Mouse (Mus musculus): ENCODE results near the gene Ankrd49. TPM values are rescaled to one million over a fixed set of nuclear protein-coding genes. Genes with fewer than 3 reads are reported as not detected.

The Ankrd49 gene
- total RNA-seq (2021), result 10 to 100 TPM; 12.2 to 16.0 TPM
- long read RNA-seq, experiment 1, partial matches to known transcripts, result 3 of 9 reads
- long read RNA-seq, experiment 1, other reads (novel, unspliced or antisense), result 0 of 9 reads
- long read RNA-seq, experiment 2, partial matches to known transcripts, result 0 of 4 reads
- long read RNA-seq, experiment 2, other reads (novel, unspliced or antisense), result 1 of 4 reads

DNA sequence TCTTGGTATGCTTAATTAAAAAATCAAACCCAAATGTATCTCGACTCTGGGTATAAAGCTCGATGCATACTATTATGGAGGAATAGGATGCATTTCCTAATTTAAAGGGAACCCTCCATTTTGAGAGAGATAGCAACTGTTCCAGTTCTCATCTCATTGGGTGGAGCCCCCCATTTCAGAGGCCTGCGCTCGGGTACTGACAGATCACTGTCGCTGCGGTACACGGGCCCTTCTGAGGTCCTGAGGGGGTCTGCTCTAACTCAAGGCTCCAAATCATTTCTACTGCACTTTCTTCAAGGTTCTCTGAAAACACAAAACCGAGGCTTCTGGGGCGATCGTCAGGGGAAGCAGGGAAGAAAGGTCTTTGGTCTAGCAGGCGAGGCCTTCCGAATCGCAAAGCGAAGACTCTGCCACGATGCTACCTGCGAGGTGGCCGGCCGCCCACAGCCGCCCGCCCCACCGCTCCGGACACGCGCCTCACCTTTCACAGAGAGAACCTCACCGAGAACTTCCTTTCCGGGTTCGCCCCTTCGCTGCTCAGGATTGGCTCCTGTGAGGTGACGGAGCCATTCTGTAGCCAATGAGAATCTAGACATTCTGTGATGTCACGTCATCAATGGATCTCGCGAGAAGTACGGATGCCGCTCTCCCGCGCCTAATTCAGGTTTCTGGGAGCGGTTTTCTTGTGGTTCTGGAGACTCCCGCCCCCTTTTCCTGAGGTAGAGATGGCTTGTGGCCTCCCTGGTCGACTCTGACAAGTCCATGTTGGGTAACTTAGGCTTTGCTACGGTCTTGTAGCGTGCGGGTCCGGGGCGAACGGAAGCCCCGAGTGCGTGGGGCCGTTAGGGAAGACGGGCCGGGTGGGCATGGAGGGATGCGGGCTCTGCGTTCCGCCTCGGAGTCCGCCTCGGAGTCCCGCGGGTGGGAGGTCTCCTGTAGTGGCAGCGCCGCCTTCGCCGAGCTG lies at the start of gene Ankrd49, which contains the start of gene Mre11a:
Gene Ankrd49 (minus strand): TSS at position 818 of the 964 bp plus-strand sequence.
Gene Mre11a (plus strand): TSS at position 616 of the 964 bp plus-strand sequence.
- DNase-seq, result peak; percentile 91

- no peak for DNase-seq
These were observed 47.4 kb upstream of the Ankrd49 start for GRCm38 (mm10) chr9:14832046-14832445.

GRCm38 (mm10) chr9:14827875-14828274 lies 43.2 kb upstream of the Ankrd49 start:
- no peak for DNase-seq

DNA sequence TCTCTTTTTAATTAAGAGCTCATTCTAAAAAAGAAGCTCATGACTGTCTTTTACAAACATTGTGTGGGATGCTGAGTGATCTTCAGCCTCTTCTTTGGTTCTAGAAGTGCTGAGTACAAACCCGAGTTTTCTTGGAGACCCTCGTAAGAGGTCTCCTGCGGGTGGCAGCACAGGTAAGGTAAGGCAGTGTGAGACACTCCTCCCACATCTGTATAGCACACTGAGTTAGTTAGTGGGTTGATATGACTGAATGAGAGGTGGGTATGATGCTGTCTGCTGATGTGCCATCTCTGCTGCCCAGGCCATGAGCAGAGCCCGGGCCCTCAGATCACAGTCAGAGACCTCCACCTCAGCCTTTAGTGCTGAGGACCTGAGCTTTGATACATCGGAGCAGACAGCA lies 40.2 kb upstream of the Ankrd49 start:
- no peak for DNase-seq

DNA sequence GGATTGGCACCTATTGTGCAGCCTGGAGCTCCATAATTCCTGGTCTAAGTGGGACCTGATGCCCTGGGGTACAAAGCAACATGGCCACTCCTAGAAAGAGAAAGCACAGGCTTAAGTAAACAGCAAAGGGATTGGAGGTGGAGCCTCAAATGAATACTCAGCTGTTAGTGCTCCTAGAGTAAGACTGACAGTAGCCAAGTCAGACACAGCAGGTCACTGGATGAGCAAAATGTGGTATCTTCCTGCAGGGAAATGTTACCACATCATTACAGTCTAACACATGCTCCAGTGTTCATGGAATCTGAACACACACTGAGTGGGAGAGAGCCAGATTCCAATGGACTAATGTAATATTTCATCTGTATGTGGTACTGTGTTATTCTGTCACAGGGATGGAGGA lies 36.7 kb upstream of the Ankrd49 start:
- DNase-seq, result no peak

GRCm38 (mm10) chr9:14810111-14810510 lies 25.5 kb upstream of the Ankrd49 start:
- DNase-seq, result no peak

- DNase-seq, result no peak
These were observed 22.1 kb upstream of the Ankrd49 start for GRCm38 (mm10) chr9:14806786-14807185.

- DNase-seq, result peak in 1 of 2 experiments; percentile 35
These were observed 21.1 kb upstream of the Ankrd49 start for GRCm38 (mm10) chr9:14805714-14806113.

DNA sequence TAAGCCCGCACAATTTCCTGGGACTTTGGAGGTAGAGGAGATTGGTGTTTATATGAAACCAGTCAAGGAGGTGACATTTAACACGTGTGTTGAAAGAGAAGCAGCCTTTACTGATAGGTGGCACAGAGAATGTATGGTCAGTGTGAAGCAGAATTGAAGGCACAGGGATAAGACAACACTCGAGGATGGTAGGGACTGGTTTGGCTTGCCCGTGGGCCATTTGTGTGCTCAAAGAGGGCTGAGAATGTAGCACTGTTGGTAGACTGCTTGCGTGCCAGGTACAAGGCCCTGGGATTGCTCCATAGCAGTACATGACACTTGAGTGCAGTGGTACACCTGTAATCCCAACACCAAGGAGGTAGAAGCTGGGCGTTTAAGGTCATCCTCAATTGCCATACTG lies 2.7 kb upstream of the Ankrd49 start:
- DNase-seq, result no peak

DNA sequence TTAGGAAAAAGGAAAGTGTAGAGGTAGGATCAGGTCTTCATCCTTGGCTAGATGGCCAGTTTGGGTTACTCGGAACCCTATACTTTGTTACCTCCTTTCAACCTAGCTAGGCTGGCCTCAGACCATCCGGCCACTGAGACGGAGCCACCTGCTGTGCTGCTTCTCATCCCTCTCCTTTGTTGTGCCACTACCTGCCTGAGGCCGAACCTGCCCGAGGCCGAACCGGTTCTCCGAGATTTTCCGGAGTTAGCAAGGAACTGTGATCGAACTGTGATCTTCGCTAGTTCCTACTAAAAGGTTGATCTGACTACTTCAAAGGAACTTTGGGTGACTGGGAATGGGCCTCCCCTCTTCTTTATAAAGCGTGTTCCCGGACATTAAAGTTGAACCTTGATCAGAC lies 6.3 kb downstream of the Ankrd49 start:
- DNase-seq, result no peak

DNA sequence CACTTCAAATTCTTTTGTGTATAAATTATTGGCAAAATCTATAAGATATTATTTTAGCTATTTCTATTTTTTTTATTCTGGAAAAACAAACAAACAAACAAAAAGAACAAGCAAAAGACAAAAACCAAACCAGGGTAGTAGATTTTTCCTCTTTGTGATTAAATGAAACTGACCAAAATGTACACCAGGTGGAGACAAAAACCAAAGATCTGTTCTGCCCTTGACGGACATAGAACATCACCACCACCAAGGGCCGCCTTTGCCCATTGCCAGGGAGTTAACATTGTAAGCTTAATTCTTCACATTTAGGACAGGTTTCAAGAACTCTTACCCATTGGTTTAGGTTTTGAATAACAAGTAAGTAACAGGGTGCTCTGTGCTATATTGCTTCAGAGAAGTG lies 10.8 kb downstream of the Ankrd49 start:
- no peak for DNase-seq

DNA sequence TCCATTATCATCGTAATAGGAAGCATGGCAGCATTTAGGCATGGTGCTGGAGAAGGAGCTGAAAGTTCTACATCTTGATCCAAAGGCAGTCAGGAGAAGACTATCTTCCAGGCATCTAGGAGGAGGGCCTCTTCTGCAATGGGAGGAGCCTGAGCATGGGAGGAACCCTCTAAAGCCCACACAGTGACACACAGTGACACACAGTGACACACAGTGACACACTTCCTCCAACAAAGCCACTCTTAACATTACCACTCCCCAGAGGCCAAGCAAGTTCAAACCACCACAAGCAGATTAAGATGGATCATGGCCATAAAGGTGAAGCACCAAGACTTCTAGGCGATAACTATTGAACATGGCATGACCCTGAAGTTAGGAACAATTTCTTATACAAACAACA lies 12.6 kb downstream of the Ankrd49 start:
- DNase-seq, result no peak

GRCm38 (mm10) chr9:14770803-14771471 lies 13.7 kb downstream of the Ankrd49 start, which contains the start of gene 1700012B09Rik:
Gene 1700012B09Rik, minus strand, starts transcription at chr9:14771030.
- DNase-seq, result peak in 1 of 2 experiments; percentile 17

GRCm38 (mm10) chr9:14769811-14770210 lies 14.8 kb downstream of the Ankrd49 start:
- DNase-seq, result no peak

GRCm38 (mm10) chr9:14764765-14765164 lies 19.9 kb downstream of the Ankrd49 start:
- peak; percentile 45 to 59 for DNase-seq

- no peak for DNase-seq
These were observed 25.4 kb downstream of the Ankrd49 start for GRCm38 (mm10) chr9:14759261-14759660.

DNA sequence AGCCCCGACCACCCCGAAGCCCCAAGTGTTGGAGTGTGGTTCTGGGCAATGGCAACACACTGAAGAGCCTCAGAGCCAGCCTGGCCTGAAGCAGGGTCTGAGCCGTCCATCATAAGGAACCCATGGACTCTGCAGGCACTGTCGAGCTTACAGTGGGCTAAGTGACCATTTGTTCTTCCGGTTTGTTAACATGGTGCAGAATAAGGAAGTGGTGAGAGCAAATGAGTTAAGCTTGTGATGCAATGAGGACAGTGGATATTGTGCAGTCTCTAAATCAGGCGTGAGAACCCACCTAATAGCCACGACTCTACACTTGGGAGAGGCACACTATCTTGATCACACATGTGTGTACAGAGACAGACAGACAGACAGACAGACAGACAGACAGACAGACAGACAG lies 26.1 kb downstream of the Ankrd49 start:
- no peak for DNase-seq

GRCm38 (mm10) chr9:14754469-14754868 lies 30.2 kb downstream of the Ankrd49 start:
- no peak for DNase-seq

GRCm38 (mm10) chr9:14753947-14754346 lies 30.7 kb downstream of the Ankrd49 start:
- DNase-seq, result no peak

GRCm38 (mm10) chr9:14752001-14752522 lies 32.6 kb downstream of the Ankrd49 start, which contains the start of gene Fut4:
Gene Fut4, minus strand, starts transcription at chr9:14752393.
- peak; percentile 67 to 80 for DNase-seq

- peak; percentile 25 to 44 for DNase-seq
These were observed 33.1 kb downstream of the Ankrd49 start for GRCm38 (mm10) chr9:14751503-14752000.

All from adrenal gland, postnatal 36 days (tissue).